Mouse (Mus musculus): Measurements from ENCODE around the gene Ak2. TPM values are rescaled to one million over a fixed set of nuclear protein-coding genes. Genes with fewer than 3 reads are reported as not detected.

Gene Ak2
- total RNA-seq, 2 experiments from 2014 or later = 107 to 165 TPM

DNA sequence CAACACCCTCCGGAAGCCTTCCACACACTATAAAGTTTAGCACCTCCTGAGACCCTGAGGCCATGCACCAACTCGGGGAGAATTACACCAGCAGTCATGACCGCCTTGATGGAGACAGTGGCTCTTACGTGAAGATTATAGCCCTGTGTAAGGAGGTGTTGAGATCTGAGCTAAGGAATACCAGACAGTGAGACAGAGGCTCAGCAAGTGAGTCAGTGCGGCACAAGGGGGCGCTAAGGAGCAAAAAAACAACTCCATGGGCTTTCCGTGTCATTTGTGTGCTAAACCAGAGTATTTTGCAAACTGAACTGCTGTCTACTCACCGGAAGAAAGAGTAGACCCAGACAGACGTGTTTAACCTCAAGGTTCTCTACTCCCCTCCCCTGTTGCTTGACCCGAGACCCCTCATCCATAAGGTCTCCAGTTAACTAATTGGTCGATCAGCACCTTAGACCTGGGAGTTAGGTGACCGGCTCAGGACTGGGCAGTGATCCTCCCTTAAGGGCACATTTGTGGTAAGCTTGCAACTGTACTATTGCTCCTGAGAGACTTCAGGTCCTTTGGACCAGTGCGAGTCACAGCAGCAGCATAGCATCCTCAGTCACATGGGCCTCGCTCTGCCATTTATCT, 20.6 kb upstream of the Ak2 start:
- peak; percentile 93 for ATAC-seq (replicated peaks; ENCODE audit: poor library complexity)

DNA sequence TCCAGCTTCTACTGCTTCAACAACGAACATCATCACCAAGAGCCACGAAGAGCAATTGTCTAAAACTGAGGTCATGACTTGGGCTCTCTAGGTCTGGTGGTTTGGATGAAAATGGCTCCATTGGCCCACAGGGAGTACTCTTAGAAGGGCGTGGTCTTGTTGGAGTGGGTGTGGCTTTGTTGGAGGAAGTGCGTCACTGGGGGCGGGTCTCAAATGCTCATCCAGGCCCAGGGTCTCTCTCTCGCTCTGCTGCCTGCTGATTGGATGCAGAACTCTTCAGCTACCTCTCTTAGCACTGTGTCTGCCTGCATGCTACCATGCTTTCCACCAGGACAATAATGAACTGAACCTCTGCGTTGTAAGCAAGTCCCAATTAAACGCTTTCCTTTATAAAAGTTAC, 17.1 kb upstream of the Ak2 start:
- peak; percentile 17; the same call in 1 of the 2 replicates for ATAC-seq (replicated peaks; ENCODE audit: poor library complexity)

DNA sequence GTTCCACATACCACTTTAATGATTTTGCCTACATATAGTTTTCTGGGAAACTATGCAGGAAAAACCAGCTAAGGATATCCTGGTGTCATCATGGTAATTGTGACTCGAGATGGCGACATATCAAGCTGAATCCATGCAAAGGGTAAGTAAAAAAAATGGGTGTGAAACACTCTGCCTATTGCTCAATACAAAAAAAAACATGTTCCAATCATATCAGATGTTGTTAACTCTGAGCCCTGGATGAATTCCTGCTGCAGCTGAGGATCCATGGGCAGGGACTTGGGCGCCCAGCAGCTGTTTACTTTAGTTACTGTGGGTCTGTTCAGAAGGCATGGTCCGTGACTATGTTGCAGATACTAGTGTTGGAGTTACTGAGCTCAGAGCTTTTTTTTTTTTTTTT, 15.2 kb upstream of the Ak2 start:
- ATAC-seq (replicated peaks; ENCODE audit: poor library complexity) = no peak

DNA sequence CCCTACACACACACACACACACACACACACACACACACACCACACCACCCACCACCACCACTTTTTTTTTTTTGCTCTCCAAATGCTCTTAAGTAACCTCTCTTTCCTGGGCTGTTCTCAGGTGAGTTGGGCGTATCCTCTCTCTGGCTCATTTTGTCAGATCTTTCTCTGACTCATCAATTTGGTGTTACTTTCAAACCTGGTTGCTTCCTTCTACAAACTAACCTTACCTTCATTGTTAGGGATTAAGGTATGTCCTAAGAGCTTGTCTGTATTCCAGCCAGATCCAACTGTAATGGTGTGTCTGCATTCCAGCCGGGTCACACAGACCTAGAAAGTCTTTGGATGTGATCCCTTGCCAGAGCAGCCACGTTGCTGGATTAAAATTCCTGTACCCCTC, 14.5 kb upstream of the Ak2 start:
- ATAC-seq (replicated peaks; ENCODE audit: poor library complexity) = no peak

DNA sequence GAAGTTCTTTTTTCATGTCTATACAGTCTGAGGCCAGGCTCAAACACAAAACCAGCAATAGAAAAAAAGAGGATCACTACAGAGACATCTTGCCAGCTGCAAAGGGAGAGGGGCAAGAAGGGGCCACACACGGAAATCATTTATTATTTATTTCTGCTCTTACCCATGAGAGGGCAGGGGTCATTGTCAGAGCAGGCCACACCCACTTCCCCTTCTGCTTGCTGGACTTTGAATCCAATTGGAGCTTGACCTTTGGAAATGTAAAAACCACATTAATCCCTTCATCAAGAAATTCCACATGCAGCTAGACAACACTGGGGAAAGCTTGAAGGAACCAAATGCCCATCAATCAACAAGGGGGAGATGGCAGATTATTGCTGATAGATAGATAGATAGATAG, 13.1 kb upstream of the Ak2 start:
- ATAC-seq (replicated peaks; ENCODE audit: poor library complexity) = no peak

DNA sequence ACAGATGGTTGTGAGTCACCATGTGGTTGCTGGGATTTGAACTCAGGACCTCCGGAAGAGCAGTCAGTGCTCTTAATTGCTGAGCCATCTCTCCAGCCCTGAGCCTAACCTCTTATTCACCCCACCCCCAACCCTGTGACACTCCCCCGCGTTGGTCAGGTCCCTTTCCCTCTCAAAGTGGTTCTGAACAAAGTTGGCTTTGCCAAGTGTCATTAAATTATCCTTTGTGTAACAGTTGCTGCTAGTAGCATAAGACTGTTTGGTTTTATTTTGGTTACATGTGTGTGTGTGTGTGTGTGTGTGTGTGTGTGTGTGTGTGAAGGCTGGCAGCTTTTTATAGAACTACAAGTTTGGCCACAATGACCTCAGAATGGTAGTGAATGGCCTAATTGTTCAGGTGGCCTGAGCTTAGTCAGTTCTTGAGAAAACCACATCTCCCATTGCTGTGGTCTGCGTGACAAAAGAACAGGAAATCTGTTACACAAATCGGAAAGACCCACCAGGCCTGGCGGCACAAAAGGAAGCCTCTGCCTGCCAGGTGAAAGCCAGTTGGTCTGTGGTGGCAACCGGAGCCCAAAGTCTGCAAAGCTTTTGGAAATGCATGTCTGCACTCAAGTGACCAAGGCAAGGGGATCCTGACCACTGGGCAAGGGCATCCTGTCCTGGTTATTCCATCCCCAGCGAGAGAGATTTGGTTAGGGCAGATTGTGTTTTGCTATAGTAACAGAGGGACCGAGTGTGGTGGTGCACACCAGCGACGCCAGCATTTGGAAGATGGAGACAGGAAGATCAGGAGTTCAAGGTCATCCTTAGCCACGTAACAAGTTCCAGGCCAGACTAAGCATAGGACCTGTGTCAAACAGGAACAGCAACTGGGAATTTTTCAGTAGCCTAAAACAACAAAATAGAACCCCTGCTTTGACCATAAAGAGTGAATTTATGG, 10.6 kb upstream of the Ak2 start:
- peak; percentile 74 for ATAC-seq (replicated peaks; ENCODE audit: poor library complexity)

DNA sequence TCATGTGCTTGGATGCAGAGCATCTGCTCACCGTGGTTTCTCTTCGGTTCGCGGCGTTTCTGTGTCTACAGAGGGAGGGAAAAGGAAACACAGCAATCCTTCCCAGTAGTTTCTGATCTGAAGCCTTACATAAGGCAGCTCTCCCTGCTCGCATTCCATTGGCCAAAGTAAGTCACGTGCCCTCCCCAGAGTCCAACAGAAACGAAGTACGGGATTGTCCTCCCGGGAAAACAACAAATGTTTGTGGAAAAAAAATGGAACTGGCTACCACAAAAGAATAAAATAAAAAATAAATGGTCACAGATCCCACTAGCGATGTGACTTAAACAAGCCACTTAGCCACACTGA, 10.0 kb upstream of the Ak2 start:
- ATAC-seq (replicated peaks; ENCODE audit: poor library complexity) = no peak

DNA sequence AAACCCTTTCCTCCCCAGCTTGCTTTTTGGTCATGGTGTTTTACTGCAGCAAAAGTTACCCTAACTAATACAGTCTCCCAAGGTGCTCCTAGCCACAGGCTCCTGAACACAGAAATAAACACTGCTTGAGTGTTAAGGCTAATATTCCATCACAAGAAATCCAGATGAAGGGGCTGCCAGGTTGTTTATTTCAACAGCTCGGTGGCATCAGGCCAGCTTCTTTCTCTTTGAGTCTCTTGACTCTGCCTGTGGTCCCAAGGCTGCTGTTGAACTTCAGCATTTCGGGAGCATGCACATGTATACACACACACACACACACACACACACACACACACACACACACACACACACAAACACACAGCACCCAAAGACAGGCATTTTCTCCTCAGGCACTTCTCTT, 8.6 kb upstream of the Ak2 start:
- ATAC-seq (replicated peaks; ENCODE audit: poor library complexity) = no peak

DNA sequence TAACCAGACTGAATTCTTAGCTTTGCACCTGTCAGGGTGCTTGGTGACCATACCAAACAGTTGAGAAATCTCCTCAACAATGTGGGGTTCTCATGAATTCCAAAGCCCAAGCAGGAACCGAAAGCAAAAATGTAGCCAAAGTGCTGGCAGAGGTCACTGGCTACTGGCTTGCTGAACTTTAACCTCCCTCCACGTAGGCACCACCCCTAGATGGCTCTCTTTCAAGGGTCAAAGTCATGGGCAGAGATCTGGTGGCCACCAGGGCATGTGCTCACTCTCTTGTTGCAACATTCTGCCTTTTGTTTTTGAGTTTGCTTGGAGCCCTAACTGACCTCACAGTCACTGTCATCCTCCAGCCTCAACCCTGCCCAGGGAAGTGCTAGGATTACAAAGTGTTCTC, 8.1 kb upstream of the Ak2 start:
- ATAC-seq (replicated peaks; ENCODE audit: poor library complexity) = peak; percentile 33

DNA sequence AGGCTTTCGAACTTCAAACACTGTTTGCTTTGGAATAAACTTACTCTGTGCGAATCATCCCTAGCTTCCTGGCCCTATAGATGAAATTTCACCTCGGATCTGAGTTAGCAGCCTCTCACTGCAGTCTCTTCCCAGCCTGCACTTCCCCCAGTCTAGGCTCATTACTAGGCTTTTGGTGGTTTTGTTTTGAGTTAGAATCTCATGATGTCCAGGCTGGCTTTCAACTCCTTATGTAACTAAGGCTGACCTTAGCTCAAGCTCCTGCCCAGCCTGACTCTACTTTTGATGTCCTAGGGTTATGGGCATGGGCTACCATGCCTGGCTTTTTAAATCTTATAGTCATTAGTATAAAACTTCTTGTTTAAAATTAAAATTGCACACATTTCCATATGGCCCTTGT, 7.2 kb upstream of the Ak2 start:
- no peak for ATAC-seq (replicated peaks; ENCODE audit: poor library complexity)

DNA sequence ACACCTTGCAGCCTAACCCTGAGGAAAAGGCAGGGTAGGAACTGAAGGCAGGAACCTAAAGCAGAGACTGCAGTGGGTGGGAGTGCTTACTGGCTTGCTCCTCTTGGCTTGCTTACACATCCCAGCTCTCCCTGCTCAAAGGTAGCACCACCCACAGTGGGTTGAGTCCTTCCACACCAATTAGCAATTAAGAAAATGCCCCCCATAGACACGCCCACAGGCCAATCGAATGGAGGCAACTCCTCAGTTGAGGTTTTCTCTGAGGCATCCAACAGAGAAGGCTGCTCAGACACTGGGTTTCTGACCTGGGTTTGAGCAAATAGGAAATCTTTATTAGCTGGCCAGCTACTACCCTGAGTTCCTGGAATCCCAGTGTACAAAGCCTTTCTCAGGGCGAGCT, 2.8 kb upstream of the Ak2 start:
- ATAC-seq (replicated peaks; ENCODE audit: poor library complexity) = no peak

DNA sequence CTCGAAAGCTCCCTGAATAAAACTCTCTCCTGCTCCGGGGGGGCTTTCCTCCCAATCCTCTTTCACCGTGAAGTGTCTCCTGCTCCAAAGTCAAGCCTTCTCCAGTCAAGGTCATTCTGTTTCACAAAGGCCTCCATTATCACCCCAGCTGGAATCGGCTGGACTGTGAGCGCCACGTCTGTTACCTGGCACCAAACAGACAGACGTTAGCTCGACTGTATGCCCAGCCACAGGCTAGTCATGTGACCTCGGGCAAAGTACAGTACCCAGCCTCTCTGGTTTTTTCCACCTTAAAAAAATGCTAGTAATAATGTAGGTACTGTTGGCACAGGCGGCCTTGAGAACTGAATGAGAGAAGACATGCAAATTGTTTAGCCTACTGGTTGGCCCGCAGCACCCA, 2.1 kb upstream of the Ak2 start:
- ATAC-seq (replicated peaks; ENCODE audit: poor library complexity) = no peak

DNA sequence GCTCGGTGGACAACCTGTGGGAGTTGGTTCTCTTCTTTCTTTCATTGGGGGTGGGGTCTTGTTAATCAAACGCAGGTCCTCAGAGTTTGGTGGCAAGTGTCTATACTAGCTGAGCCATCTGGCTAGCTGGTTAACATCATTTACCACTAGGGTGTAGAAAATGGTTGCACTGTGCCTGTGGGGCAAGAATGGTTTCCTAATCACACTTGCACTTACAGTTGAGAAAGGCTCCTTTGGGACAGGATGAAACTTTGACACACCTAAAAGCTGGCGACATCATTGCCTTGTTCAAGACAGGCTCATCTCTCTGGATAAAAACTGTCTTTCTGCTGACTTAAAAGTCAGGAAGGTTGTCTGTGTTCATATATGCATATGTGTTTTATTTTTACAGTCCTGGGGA, 418 bp downstream of the Ak2 start:
- peak; percentile 37 for ATAC-seq (replicated peaks; ENCODE audit: poor library complexity)

DNA sequence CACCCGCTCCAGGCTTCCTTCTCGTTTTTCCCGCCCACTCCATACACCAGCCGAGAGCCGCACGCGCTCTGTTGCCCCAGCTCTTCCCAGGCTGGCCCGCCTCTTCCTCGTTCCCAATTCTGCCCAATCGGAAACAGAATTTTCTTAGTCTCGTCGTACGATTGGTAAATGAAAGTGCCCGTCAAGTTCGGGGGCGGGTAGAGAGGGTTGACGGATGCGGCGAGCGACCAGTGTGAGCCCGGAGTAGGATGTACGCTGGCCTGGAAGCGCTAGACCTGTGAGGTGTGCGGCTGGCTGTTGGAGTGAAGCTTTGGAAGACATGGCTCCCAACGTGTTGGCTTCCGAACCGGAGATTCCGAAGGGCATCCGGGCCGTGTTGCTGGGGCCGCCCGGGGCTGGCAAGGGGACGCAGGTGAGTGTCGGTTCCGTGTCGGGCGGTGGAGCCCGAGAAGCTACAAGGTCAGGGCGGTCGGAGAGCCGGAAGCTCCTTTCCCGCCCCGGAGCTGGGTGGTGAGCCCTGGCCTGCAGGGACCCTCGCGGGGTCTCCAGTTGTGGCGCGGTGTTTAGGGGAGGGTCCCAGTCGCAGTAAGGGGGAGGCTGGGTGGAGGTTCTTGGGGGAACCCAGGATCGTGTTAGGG, 1.4 kb downstream of the Ak2 start:
- ATAC-seq (replicated peaks; ENCODE audit: poor library complexity) = peak; percentile 89

DNA sequence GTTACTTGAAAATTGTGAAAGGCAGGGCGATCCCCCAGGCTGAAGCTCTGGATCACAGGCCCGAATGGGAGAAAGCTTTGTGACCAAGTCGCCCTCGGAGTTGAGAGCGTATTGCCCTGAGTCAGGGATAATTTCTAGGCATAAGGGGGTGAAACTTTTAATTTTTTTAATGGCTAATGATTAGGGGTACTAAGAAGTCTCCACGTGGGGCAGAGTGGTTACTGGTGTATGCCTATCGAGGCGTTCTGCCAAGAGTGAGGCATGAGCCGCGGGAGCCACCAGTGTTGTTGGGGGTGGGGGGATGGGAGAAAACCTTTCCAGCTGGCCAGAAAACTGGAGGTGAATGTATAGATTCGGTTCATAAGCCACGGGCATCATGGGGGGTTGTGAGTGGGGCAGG, 1.9 kb downstream of the Ak2 start:
- ATAC-seq (replicated peaks; ENCODE audit: poor library complexity) = peak; percentile 26

DNA sequence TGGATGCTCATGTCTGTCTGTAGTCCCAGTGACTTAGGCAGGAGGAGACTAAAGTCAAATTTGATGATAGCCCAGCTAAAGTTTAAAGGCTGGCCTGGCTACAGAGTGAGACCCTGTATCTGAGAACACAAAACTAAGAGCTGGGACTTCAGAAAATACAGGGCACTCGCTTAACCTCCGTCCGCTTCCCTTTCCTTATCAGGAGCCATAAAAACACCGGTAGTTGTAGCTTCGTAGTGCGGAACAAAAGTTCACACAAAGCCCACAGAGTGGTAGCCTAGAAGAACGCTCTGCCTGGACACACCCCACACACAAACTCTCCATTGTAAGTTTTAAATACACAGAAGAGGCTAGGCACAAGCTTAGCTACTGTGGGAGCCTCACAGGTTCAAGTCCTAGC, 3.5 kb downstream of the Ak2 start:
- ATAC-seq (replicated peaks; ENCODE audit: poor library complexity) = no peak

DNA sequence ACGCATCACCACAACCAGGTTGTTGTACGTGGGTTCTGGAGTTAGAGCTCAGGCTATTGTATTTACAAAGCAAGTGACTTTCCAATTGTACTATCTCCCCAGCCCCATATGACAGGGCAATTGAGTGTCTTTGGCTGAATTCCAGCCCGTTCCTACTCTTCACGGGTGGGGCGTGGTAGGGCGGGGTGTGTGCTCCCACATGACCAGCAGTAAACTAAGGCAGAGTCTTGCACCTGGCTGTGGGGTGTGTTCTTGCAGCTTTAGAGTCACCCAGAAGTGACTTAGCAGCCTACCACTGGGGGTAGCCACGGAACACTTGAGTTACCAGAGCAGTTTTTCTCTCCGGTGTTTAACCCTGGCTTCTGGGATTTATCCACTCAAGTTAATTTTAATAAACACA, 5.5 kb downstream of the Ak2 start:
- ATAC-seq (replicated peaks; ENCODE audit: poor library complexity) = peak; percentile 43

DNA sequence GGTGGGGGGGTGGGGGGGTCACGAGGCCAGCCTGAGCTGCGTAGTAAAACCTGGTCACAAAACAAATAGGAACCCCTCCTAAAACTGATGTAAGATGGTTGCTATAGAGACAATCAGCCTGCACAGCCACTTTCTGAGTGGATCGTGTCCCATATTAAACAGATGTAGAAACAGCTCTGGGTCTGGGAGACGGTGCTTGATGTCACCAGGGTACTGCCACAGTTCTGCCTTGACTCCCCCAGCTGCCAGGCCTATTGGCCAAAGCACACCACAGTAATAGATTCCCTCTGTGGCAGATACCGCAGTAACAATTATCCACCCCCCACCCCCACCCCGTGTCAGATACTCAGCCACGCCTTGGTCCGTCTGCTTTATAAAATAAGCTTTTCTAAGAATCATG, 6.6 kb downstream of the Ak2 start:
- ATAC-seq (replicated peaks; ENCODE audit: poor library complexity) = no peak

DNA sequence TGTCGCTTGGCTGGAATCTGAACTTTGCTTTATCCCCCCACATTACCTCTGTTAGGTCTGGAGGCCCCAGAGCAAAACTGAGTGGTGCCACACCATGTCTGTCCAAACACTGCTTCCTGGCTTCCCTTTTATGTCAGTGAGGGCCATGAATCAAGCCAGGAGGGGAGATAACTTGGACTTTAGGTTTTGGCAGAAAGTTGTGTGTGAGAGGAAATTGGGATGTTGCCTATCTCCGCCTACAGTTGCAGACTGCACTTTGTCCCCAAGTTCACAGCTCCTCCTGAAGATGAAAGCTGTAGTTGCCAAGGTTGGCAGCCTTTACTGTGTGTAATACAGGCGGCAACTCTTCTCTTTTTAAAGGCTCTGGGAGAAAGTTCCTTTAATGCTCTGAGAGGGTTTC, 9.0 kb downstream of the Ak2 start:
- ATAC-seq (replicated peaks; ENCODE audit: poor library complexity) = no peak

DNA sequence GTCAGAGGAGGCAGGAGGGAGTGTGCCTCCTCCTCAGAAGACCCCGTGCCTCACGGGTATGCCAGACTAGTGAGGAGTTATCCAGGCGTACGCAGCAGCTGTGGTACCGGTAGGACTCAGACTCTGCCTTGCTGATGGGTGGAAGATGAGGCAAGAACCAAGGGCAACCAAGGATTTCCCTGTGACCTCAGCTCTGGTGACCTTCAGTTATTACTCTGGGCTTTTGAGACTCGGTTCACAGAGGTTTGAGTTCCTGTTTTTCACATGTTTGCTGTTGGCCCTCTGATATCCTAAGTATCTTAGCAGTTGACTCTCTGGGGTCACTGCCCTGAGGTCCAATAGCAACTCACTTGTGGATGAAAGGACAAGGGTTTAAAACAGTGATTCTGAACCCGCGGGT, 12.0 kb downstream of the Ak2 start:
- peak; percentile 41 for ATAC-seq (replicated peaks; ENCODE audit: poor library complexity)

DNA sequence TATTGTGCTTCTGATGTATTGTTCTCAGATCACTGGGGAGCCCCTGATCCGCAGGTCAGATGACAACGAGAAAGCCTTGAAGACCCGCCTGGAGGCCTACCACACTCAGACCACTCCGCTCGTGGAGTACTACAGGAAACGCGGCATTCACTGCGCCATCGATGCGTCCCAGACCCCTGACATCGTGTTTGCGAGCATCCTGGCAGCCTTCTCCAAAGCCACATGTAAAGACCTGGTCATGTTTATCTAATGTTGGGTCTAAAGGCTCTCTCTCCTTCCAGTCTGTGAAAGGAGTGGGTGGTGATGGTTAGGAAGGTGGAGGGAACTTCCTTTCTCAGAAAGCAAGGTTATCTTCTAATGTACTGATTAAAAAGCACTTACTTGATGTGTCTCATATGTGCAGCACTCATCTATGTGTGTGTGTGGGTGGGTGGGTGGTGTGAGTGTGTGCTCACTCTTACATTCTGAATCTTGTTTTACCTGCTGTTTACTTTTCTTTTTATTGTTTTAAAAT, 16.3 kb downstream of the Ak2 start:
- no peak for ATAC-seq (replicated peaks; ENCODE audit: poor library complexity)

DNA sequence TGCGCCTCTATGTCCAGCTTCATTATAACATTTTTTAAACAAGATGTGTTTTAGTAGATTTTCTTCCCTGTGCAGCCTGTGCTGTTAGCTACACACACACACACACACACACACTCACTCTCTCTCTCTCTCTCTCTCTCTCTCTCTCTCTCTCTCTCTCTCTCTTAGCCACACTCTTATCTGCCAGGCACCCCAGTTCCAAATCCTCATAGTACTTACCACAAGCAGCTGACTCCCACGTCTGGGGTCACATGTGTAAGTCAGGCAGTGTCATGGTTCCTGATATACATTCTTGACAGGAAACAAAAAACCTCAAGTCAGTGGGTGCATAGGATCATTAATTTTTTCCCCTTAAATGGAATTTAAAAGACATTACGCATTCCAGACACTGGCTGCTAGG, 16.9 kb downstream of the Ak2 start:
- ATAC-seq (replicated peaks; ENCODE audit: poor library complexity) = peak; percentile 75
